Mouse (Mus musculus): ENCODE data around the gene Thbd. TPM values are rescaled to one million over a fixed set of nuclear protein-coding genes. Genes with fewer than 3 reads are reported as not detected.

Thbd gene
- total and polyA plus RNA-seq, 3 experiments: not detected

DNA sequence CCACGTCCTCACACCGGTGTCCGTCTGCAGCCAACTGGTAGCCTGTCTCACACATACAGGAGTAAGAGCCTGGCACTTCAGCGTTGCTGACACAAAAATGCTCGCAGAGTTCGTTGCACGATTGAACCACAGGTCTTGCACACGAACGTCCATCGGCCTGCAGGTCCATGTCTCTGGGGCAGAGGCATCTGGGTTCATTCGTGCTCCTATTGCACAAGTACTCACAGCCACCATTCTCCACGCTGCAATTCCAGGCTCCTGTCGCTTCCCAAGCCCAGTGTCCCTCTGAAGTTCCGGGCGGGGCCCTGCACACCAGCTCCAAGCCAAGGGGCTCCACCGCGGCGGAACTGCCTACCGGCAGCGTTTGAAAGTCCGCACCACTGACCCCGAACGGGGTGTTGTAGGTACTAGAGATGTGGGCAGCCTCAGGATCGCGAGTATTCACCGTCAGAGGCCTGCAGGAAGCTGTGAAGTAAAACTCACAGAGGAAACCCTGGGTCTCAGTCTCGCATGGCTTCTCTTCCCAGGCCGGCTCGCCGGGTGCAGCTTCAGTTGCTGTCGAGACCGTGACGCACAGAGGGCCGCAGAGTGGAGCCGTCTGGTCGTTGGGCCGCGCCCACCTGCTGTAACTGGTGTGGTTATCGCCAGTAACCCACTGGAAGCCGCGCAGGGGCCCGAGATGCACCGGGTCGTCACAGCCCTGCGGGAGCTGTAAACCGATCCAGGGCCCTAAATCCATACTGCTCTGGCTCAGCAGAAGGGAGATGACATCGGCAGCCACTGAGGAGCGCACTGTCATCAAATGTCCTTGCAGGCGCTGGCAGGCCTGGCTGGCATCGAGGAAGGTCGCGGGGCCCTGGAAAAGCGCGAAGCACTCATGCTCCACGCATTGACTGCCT is 768 bp downstream of the Thbd start:
- DNase-seq (ENCODE audit: extremely low read depth): no peak
- no peak overlapping the region for H3K4me2 ChIP-seq (ENCODE audit: insufficient read depth, low read depth, poor library complexity, severe bottlenecking)
- TF ChIP-seq USF2 (conservative IDR thresholded peaks at IDR 0.05; ENCODE audit: low read depth, low read length) (no peak), KAT2A (IDR thresholded peaks at IDR 0.05; ENCODE audit: insufficient replicate concordance, low read length) (no peak), BHLHE40 (IDR thresholded peaks at IDR 0.05; ENCODE audit: low read depth, low read length) (no peak), TCF12 (IDR thresholded peaks at IDR 0.05; ENCODE audit: low read depth, low read length) (no peak), SIN3A (IDR thresholded peaks at IDR 0.05; ENCODE audit: low read length) (no peak), IRF4 (IDR thresholded peaks at IDR 0.05; ENCODE audit: low read depth, low read length) (no peak), RCOR1 (conservative IDR thresholded peaks at IDR 0.05; ENCODE audit: low read depth, low read length) (no peak), SMC3 (IDR thresholded peaks at IDR 0.05; ENCODE audit: low read depth, low read length) (no peak), USF1 (IDR thresholded peaks at IDR 0.05; ENCODE audit: low read depth, low read length) (no peak), E2F4 (IDR thresholded peaks at IDR 0.05; ENCODE audit: insufficient replicate concordance, low read depth, low read length) (no peak), JUN (IDR thresholded peaks at IDR 0.05; ENCODE audit: insufficient read depth, low read depth, low read length) (no peak), PAX5 (IDR thresholded peaks at IDR 0.05; ENCODE audit: low read length) (no peak), UBTF (IDR thresholded peaks at IDR 0.05; ENCODE audit: low read depth, low read length) (no peak)
- no peaks in the 10 kb centered on the region for H3K79me2 ChIP-seq (replicated peaks; ENCODE audit: control insufficient read depth, extremely low read depth, insufficient read depth, poor library complexity, severe bottlenecking)
- H3K9ac ChIP-seq (ENCODE audit: insufficient read depth, low read depth): no peak overlapping the region
- no peaks in the 10 kb centered on the region for H3K36me3 ChIP-seq (replicated peaks in 1 of 2; ENCODE audit: control insufficient read depth in 1 of 2, insufficient read depth in 1 of 2, low read length in 1 of 2)
- in situ Hi-C loops (cut with MboI; ENCODE audit: low pct_ligation_motif_present, low pct_unique_long_range_greater_than_20kb, low sequenced_read_pairs) (no loop called here), dilution Hi-C loops (cut with MboI; ENCODE audit: extremely low pct_ligation_motif_present, extremely low pct_unique_long_range_greater_than_20kb, low sequenced_read_pairs) (no loop called here)
- no peaks in the 10 kb centered on the region for H3K27me3 ChIP-seq (replicated peaks)
- H3K4me3 ChIP-seq (replicated peaks in 1 of 3; ENCODE audit: low read depth in 2 of 3, low read length in 2 of 3, poor library complexity in 1 of 3): no peak overlapping the region
- H3K27ac ChIP-seq (ENCODE audit: insufficient read depth, low read depth): no peak overlapping the region
- H3K9me3 ChIP-seq (replicated peaks; ENCODE audit: low read length): no peaks in the 10 kb centered on the region
- peaks cover 0 to 9% of the 10 kb centered on the region in 2 experiments; a peak in 2 of 4 replicates for H3K4me1 ChIP-seq (ENCODE audit: control insufficient read depth in 1 of 2, insufficient read depth in 2 of 2)

DNA sequence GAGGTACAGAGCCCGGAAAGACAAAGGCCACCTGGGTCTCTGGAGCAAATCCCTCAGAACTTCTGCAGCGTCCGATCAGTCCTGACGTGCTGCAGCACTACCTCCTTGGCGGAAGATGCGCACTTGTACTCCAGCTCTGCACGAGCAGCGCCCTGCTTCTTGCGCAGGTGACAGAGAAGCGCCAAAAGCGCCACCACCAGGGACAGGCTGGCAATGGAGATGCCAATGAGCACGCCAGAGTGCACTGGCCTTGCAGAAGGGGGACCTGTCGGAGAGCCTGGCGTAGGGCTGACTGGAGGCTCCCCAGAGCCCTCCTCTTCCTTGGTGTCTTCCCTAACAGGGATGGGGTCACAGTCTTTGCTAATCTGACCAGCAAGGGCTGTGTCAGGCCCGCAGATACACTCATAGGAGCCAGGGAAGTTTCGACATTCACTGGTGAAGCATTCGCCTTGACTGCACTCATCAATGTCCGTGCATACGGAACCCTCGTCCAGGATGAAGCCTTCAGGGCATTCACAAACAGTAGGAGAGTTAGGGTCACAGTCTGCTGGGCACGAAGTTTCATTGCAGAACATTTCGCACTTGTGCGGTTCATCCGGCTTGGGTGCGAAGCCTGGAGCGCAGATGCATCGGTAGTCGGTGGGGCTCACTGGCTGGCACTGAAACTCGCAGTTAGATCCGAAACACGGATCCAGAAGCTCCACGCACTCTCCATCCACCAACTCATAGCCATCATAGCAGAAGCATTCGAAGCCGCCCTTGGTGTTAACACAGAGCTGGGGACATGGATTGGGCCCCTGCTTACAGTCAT is 1.6 kb downstream of the Thbd start:
- no peak for TF ChIP-seq NRF1 (IDR thresholded peaks at IDR 0.05; ENCODE audit: low read depth, low read length)
- no peak for TF ChIP-seq MYC (IDR thresholded peaks at IDR 0.05; ENCODE audit: low read depth, low read length)
- TF ChIP-seq JUND (conservative IDR thresholded peaks at IDR 0.05; ENCODE audit: low read depth, low read length): no peak
- TF ChIP-seq ETS1 (conservative IDR thresholded peaks at IDR 0.05; ENCODE audit: low read depth, low read length): no peak
- TF ChIP-seq POLR2AphosphoS2 (IDR thresholded peaks at IDR 0.05; ENCODE audit: low read depth, low read length): no peak
- no peak for TF ChIP-seq NELFE (IDR thresholded peaks at IDR 0.05; ENCODE audit: low read depth, low read length)
- no peak for TF ChIP-seq MAZ (IDR thresholded peaks at IDR 0.05; ENCODE audit: low read depth, low read length)
- no peak for TF ChIP-seq POLR2A (IDR thresholded peaks at IDR 0.05; ENCODE audit: low read depth, low read length)
- no peak for TF ChIP-seq KAT2A (IDR thresholded peaks at IDR 0.05; ENCODE audit: insufficient replicate concordance, low read length)
- TF ChIP-seq MEF2A (IDR thresholded peaks at IDR 0.05; ENCODE audit: borderline replicate concordance, low read depth, low read length): no peak
- TF ChIP-seq ELF1 (IDR thresholded peaks at IDR 0.05; ENCODE audit: low read depth, low read length): no peak
- no peak for TF ChIP-seq JUN (IDR thresholded peaks at IDR 0.05; ENCODE audit: insufficient read depth, low read depth, low read length)
- no peak for TF ChIP-seq E2F4 (IDR thresholded peaks at IDR 0.05; ENCODE audit: insufficient replicate concordance, low read depth, low read length)
- no peak for TF ChIP-seq TCF12 (IDR thresholded peaks at IDR 0.05; ENCODE audit: low read depth, low read length)
- DNase-seq (ENCODE audit: extremely low read depth): no peak
- Histone ChIP-seq H3K27me3 (replicated peaks) (no peaks in the 10 kb centered on the region), H3K27ac (ENCODE audit: insufficient read depth, low read depth) (no peak overlapping the region), H3K4me3 (replicated peaks in 1 of 3; ENCODE audit: low read depth in 2 of 3, low read length in 2 of 3, poor library complexity in 1 of 3) (no peak overlapping the region), H3K9me3 (replicated peaks; ENCODE audit: low read length) (no peaks in the 10 kb centered on the region), H3K79me2 (replicated peaks; ENCODE audit: control insufficient read depth, extremely low read depth, insufficient read depth, poor library complexity, severe bottlenecking) (no peaks in the 10 kb centered on the region), H3K36me3 (replicated peaks in 1 of 2; ENCODE audit: control insufficient read depth in 1 of 2, insufficient read depth in 1 of 2, low read length in 1 of 2) (no peaks in the 10 kb centered on the region), H3K4me1 (ENCODE audit: control insufficient read depth in 1 of 2, insufficient read depth in 2 of 2) (peaks cover 0 to 9% of the 10 kb centered on the region in 2 experiments; a peak in 2 of 4 replicates), H3K9ac (ENCODE audit: insufficient read depth, low read depth) (no peak overlapping the region), H3K4me2 (ENCODE audit: insufficient read depth, low read depth, poor library complexity, severe bottlenecking) (no peak overlapping the region)
- in situ Hi-C loops (cut with MboI; ENCODE audit: low pct_ligation_motif_present, low pct_unique_long_range_greater_than_20kb, low sequenced_read_pairs): no loop called here
- dilution Hi-C loops (cut with MboI; ENCODE audit: extremely low pct_ligation_motif_present, extremely low pct_unique_long_range_greater_than_20kb, low sequenced_read_pairs): no loop called here

Data from CH12.LX (cell line).